Comparison of ENCODE assay signal across 8 mouse cellular contexts in the genomic region with DNA sequence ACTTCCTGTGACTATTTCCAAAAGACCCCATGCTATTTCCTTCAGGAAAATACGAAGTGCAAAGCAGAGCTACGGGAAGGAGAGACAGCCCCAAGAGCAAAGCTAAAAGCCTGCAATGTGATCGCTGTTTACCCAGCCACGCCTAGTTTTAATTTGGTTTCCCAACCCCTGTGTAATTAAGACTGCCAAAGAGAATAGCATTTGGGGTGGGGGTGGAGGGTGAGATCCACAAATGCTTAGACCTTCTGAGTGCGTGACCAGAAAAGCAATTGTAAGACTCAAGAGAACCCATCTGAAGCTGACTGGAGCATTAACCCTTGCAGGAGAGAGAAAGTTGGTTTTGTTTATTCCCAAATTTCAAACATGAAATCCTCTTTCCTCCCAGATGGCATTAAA.
A peak's percentile ranks its signal among the peaks of the same experiment; 100 is the strongest.
DNase-seq lines count a peak whose midpoint lies in the region; ATAC-seq lines count a peak whose summit lies in the region.

No protein-coding gene starts in this region.

- peak; percentile 16; the same call in 1 of the 2 replicates for ATAC-seq in lung, embryonic 16.5 days (ENCODE audit: low read depth)
- ATAC-seq in forebrain, embryonic 13.5 days, result peak; percentile 82
- ATAC-seq in limb, embryonic 15.5 days (ENCODE audit: insufficient number of reproducible peaks, low FRiP score, low TSS enrichment, low read depth), result no peak
- no peak for ATAC-seq in stomach, embryonic 16.5 days (ENCODE audit: insufficient read depth, low FRiP score)

- H3K9ac ChIP-seq in lung, embryonic 16.5 days (ENCODE audit: low read length), result peak overlapping the region; percentile 62
- peak overlapping the region; percentile 45 for H3K9ac ChIP-seq in forebrain, embryonic 13.5 days
- no peak overlapping the region for H3K9ac ChIP-seq in limb, embryonic 15.5 days
- peak overlapping the region; percentile 56 for H3K9ac ChIP-seq in stomach, embryonic 16.5 days (ENCODE audit: low read length)

- peak overlapping the region; percentile 65 for H3K4me2 ChIP-seq in lung, embryonic 16.5 days (ENCODE audit: low read depth, low read length)
- H3K4me2 ChIP-seq in forebrain, embryonic 13.5 days, result peak overlapping the region; percentile 62
- peak overlapping the region; percentile 56 for H3K4me2 ChIP-seq in limb, embryonic 15.5 days
- H3K4me2 ChIP-seq in stomach, embryonic 16.5 days (ENCODE audit: low read depth, low read length), result peak overlapping the region; percentile 61

- peak overlapping the region; percentile 36 for H3K4me3 ChIP-seq in lung, embryonic 16.5 days (ENCODE audit: low read length)
- H3K4me3 ChIP-seq in forebrain, embryonic 13.5 days, result peak overlapping the region; percentile 28
- peak overlapping the region; percentile 23 for H3K4me3 ChIP-seq in limb, embryonic 15.5 days
- H3K4me3 ChIP-seq in stomach, embryonic 16.5 days (replicated peaks; ENCODE audit: low read length), result peak overlapping the region; percentile 33

- no peaks in the 10 kb centered on the region for H3K36me3 ChIP-seq in lung, embryonic 16.5 days (ENCODE audit: control insufficient read depth, insufficient read depth, low read length)
- no peaks in the 10 kb centered on the region for H3K36me3 ChIP-seq in forebrain, embryonic 13.5 days (ENCODE audit: poor library complexity, severe bottlenecking)
- H3K36me3 ChIP-seq in limb, embryonic 15.5 days, result no peaks in the 10 kb centered on the region
- no peaks in the 10 kb centered on the region for H3K36me3 ChIP-seq in stomach, embryonic 16.5 days (ENCODE audit: control insufficient read depth, insufficient read depth, low read length)

- peak overlapping the region; percentile 81 for H3K27ac ChIP-seq in lung, embryonic 16.5 days (ENCODE audit: low read length)
- peak overlapping the region; percentile 91 for H3K27ac ChIP-seq in forebrain, embryonic 13.5 days
- 0 out of 2 replicates have a peak overlapping the region, but pooled peaks have one; percentile 17 for H3K27ac ChIP-seq in limb, embryonic 15.5 days
- H3K27ac ChIP-seq in stomach, embryonic 16.5 days (ENCODE audit: low read length), result no peak overlapping the region

- DNase-seq in lung, postnatal 4 days, result no peak
- no peak for DNase-seq in layer of hippocampus, adult 18-20 months (ENCODE audit: low spot score in 2 of 2)
- no peak for DNase-seq in embryo, embryonic 10 days (ENCODE audit: low spot score)
- DNase-seq in cerebellum, adult 18-20 months, result no peak

- H3K9me3 ChIP-seq in lung, embryonic 16.5 days (ENCODE audit: control insufficient read depth, low read length), result no peaks in the 10 kb centered on the region
- no peaks in the 10 kb centered on the region for H3K9me3 ChIP-seq in forebrain, embryonic 13.5 days (replicated peaks)
- no peaks in the 10 kb centered on the region for H3K9me3 ChIP-seq in limb, embryonic 15.5 days
- no peaks in the 10 kb centered on the region for H3K9me3 ChIP-seq in stomach, embryonic 16.5 days (replicated peaks; ENCODE audit: control insufficient read depth, low read length)

- H3K27me3 ChIP-seq in lung, embryonic 16.5 days (ENCODE audit: control insufficient read depth, insufficient read depth, low read depth, low read length), result no peaks in the 10 kb centered on the region
- no peaks in the 10 kb centered on the region for H3K27me3 ChIP-seq in forebrain, embryonic 13.5 days
- no peaks in the 10 kb centered on the region for H3K27me3 ChIP-seq in limb, embryonic 15.5 days
- no peaks in the 10 kb centered on the region for H3K27me3 ChIP-seq in stomach, embryonic 16.5 days (ENCODE audit: control insufficient read depth, insufficient read depth, low read length)

- 16% methylated on average over 5 of the region's 5 CpGs for WGBS in lung, embryonic 16.5 days
- WGBS in forebrain, embryonic 13.5 days, result 21% methylated on average over 5 of the region's 5 CpGs
- WGBS in limb, embryonic 15.5 days, result 13% methylated on average over 5 of the region's 5 CpGs
- WGBS in stomach, embryonic 16.5 days, result 28% methylated on average over 5 of the region's 5 CpGs

- H3K4me1 ChIP-seq in lung, embryonic 16.5 days (replicated peaks; ENCODE audit: control insufficient read depth, insufficient read depth, low read length), result peaks cover 27% of the 10 kb centered on the region
- peaks cover 60% of the 10 kb centered on the region for H3K4me1 ChIP-seq in forebrain, embryonic 13.5 days
- peaks cover 19% of the 10 kb centered on the region for H3K4me1 ChIP-seq in limb, embryonic 15.5 days
- peaks cover 19% of the 10 kb centered on the region for H3K4me1 ChIP-seq in stomach, embryonic 16.5 days (ENCODE audit: control insufficient read depth, insufficient read depth, low read length)

Comparison
In these comparisons a context has a peak if more than half of its experiments do, and no peak if none do; other contexts are left out.
1. ATAC-seq: peak in lung, embryonic 16.5 days (single experiment) and forebrain, embryonic 13.5 days (single experiment); none in limb, embryonic 15.5 days (single experiment) and stomach, embryonic 16.5 days (single experiment).
2. Peak in every context shown above with its lines, with median percentiles within 50 percentile points of each other: H3K4me2 ChIP-seq and H3K4me3 ChIP-seq.